Mouse (Mus musculus): Measurements from ENCODE around the gene Chst13.

Gene Chst13

DNA sequence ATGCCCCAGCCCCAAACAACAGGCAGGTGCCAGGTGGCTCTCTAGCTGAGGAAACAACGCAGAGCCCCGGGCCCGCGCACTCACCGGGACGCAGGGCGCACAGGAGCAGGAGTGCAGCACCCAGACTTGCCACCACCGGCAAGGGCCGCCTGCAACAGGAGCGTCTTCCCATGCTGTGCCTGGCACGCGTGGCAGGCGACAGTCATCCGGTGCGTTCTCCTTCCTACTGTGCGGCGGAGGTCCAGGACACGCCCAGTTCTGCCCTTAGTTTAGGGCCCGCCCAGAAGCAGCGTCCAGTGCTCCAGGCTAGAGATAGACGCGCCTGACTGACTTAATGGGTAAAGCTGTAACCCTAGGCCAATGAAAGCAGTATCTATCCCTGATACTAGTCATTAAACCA lies at the start of gene Chst13:
Gene Chst13, minus strand, starts transcription at position 195 of the 400 bp plus-strand sequence.
- peak; percentile 46 for DNase-seq (ENCODE audit: low spot score)

DNA sequence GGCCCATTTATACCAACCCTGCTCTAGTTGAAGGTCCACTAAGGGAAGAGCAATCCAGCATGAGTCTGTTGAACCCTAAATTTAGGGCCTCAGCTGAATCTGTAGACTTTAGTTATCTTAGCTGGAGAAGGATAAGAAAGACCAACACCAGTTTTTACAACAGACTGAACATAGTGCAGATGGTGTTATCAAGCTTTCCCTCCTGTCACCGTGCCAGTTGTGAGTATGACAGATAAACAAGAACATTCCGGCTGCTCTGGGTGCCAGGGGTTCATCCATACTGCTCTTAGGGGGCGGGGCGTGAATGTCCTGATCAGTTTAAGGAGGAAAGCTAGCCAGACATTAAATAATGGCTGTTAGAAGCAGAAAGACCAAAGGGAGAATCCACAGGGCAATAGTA lies 49.7 kb upstream of the Chst13 start:
- DNase-seq (ENCODE audit: low spot score), result no peak

DNA sequence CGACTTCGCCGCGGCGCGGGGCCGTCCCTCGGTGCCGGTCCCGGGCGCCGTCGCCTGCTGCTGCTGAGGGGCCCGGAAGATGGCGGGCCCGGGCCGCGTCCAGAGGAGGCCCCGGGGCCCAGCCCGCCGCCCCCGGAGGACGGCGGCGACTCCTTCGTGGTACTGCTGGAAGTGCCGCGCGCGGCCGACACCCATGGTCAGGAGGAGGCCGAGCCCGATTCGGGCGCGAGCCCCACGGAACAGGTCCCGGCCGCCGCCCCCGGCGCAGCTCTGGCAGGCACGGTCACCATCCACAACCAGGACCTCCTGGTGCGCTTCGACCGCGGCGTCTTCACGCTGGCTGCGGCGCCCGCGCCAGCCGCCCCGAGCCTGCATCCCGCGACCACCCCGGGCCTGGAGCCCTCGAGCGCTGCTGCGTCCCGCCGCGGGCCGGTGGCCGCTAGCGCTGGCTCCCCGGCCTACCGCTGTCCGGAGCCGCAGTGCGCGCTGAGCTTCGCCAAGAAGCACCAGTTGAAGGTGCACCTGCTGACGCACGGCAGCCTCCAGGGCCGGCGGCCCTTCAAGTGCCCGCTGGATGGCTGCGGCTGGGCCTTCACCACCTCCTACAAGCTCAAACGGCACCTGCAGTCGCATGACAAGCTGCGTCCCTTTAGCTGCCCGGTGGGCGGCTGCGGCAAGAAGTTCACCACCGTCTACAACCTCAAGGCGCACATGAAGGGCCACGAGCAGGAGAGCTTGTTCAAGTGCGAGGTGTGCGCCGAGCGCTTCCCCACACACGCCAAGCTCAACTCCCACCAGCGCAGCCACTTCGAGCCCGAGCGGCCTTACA lies 45.0 kb upstream of the Chst13 start:
- peak; percentile 38 for DNase-seq (ENCODE audit: low spot score)

DNA sequence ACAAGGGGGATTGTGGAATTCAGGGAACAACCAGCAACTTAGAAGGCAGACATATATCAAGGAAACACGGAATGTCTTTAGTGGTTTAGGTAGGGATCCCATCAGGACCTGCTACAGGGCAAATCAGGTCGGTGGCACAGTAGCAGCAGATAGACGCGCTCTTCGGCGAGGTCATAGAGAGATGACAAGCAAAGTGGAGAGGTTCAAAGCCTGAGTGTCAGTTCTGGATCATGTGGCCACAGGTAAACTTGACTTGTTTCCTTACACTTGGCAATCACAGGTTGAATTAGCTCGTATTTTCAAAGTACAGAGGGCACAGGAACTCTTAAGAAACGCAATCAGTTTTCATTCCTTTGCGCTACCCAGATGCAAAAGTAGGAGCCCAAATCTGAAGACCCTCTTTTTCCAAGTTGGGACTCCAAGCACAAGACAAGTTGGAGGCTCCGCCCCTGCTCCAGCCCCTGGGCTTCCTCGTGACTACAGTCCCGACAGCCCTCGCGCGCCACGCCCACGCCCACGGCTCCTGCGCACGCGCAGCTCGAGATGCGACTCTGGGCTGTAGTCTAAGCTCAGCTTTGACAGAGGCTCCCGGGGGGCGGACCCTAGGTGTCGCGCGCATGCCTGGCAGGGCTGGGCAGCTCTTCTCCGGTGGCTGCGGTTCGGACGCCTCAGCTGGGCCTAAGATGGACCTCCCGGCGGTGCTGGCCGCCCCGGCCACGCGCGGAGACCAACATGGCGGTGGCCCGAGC lies 44.2 kb upstream of the Chst13 start, which contains the start of gene Zxdc:
Gene Zxdc, plus strand, starts transcription at position 517 of the 749 bp plus-strand sequence.
- peak; percentile 99 for DNase-seq (ENCODE audit: low spot score)

DNA sequence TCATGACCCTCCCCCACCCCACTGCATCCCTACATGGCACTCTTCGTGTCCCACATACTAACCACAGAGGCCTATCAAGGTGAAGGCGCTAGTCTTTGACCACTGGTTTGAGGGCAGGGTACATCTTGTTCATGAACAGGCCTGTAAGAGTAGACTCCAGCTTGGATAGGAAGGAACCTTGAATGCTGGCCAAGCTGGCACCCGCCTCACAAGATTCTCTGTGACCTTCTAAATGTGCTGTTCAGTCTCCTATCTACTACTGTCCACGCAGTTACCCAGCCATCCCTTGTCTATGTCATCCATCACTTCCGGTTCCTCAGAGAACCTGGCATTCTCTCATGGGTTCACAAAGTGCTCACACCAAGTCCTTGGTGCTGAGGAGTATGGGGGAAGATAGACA lies 38.3 kb upstream of the Chst13 start:
- DNase-seq (ENCODE audit: low spot score), result no peak

DNA sequence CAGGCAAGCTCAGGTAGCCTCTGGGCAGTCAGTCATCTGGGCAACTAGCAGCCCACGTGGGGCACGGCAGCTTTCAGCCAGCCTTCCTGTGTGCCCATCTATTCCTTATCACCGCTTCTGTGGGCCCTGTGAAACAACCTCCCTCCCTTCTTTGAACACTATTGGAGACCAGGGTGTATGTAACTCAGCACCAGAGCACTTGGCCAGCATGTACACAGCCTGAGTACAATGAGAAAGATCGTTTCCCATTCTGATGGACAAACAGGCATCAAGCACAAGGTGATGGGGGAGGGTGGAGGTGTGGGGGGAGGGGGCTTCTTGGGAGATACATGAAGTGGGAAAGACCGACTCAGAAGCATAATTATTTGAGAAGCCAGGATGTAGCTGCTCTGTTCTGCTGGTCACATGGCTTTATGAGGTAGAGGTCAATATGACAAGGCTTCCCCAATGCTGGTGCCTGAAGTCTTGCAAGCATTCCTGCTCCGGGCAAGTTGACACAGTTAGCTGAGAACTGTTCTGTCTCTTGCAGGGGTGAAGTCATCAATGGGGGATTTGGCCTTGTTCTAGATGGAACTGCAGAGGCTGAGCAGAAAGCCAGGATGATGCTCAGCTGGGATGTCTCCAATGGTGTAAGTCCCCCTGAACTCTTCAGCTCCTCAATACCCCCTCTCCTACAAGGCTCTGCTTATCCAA lies 36.1 kb upstream of the Chst13 start:
- no peak for DNase-seq (ENCODE audit: low spot score)

DNA sequence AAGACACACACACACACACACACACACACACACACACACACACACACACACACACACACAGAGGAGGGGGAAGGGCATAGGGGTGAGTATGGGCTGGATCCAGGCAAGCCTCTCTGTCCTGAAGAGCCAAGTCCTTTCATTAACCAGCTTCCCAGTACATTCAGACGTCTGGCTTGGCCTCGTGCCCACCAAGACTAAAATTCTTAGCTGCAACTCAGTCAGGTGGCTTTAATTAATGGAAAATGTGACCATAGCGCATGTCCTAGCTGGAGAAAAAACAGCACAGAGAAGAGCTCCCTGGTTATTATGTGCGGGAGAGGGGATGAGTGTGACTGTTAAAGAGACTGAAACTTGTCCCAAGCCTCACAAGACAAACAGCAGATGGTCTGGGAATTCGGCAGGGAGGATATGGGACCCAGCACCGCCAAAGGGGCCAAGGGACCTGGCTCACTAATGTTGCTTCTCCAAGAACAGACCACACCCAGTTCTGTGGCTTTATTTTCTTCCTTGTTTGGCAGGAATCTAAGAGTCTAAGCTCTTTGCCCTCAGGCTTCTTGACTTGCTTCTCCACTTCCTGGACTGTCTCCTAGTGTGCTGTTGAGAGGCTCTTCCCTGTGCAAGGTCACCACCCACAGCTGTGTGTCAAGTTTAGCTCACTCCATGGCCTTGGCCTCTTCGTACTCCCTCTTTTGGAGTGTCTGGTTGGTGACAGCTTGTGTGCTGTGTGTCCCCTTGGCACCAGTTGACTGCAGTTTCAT lies 35.2 kb upstream of the Chst13 start:
- peak; percentile 9 for DNase-seq (ENCODE audit: low spot score)

DNA sequence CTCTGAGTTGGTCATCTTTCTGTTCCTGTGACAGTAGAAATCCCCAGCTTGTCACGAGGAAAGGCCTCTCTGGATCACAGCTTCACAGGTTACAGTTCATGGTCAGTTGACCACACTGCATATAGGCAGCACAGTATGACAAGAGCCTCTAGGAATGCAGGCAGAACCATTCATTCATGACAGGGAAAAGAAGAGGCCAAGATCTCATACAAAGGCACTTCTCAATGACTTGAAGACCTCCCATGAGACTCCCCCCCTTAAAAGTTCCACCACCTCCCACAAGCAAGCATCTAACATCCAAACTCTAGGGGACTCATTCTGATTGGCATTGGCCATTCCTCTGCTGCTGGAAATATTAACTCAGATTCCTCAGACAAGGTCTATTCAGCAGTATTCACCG lies 34.5 kb upstream of the Chst13 start:
- no peak for DNase-seq (ENCODE audit: low spot score)

DNA sequence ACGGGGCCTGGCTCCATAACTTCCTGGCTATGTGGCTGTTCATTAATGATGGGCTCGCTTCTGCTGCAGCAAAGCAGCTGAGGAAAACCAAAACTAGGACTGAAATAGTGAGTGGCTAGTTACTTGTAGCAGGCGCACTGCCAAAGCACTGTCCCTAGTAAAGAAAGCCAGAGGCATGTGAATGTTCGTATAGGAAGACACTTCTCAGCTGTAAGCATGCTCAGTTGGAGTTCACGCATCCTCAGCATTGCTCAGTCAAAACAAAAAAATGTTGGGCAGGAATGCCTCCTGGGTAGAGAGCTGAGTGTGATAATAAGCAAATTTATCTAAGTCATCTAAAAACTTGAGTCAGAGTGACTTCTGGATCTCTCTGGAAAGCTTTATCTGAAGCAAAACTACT lies 33.2 kb upstream of the Chst13 start:
- DNase-seq (ENCODE audit: low spot score), result no peak

DNA sequence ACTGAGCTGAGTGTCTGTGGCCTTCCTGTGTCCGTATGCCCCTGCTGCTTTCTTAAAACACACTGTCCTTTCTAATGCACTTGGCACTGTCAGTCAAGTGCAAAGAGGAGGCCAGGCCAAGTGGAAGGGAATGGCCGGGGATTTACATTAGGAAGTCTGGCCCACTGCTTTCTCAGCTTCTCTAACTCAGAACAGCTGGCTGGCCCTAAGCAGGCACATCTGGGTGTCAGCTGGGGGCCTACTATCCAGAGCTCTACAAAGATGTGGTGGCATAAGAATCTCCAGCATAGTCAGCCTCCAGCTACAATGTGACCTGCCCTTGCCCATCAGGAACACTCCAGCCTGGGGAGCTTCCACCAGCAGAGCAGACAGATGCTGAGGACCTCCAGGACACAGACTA lies 25.0 kb upstream of the Chst13 start:
- no peak for DNase-seq (ENCODE audit: low spot score)

DNA sequence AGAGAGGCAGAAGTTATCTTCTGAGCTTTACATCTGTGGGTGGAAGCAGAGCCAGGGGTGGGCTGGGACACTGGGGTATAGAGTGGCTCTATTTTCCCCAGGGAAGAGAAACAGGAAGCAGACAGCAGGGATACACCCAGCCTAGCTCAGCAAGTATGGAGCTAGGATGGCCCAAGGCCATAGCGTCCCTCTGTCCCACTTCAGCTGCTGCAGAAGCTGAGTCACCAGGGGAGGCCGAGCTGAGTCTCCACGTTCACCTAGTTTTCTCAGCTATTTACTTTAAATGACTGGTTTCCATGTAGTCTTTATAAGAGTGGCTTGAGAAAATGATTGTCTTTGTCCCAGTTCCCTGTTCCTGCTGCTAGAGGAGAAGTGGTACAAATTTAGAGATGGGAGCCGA lies 23.5 kb upstream of the Chst13 start:
- no peak for DNase-seq (ENCODE audit: low spot score)

DNA sequence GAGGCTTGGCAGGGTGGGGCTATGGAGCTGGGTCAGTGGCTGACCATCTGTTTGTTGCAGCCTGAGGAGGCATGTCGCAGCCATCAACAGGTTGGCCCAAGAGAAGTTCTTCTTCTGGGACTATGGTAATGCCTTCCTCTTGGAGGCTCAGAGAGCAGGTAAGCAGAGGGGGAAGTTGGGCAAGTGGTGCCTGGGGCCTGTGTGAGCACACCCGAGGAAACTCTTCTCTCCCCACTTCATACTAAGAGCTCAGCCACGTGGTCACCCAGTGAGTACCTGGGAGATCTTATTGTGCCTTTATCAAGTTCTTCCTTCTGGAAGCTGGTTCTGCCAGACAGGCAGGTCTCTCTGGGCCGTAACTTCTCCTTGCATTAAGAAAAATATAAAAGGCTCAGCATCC lies 22.2 kb upstream of the Chst13 start:
- DNase-seq (ENCODE audit: low spot score), result no peak

DNA sequence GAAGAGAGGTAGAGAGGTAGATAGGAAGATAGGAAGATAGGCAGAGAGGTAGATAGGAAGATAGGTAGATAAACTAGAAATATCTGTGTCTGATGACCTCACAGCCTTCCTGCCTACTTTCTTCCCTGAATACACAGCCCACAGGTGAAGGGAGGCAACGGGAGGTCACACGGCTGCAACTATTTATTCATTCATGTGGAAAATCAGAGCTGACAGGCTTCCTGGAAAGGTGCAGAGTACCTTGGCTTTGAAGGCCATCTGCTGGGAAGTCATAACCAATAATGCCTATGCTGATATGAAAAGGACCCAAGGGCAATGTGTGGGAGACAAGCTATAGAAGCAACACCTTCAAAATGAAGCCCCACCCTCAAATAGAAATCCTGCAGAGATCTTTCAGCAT lies 17.4 kb upstream of the Chst13 start:
- DNase-seq (ENCODE audit: low spot score), result no peak

DNA sequence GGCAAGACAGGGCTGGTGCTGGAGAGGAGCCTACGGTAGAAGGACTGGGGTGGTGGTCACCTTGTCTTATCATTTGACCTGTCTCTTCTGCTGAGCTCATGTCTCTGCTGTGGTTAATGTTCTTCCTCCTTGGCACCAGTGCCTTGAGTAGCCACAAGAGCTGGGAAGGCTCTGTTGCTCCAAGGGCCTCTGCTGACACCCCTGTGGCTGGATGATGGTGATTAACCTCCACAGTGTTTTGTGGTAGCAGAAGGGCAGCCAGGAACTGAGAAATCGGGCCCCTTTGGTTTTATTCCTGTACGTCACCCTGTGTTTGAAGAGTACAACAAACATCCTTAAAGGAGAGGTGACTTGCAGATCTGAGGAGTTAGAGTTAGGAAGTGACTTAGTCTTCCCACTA lies 9.3 kb upstream of the Chst13 start:
- DNase-seq (ENCODE audit: low spot score), result no peak

DNA sequence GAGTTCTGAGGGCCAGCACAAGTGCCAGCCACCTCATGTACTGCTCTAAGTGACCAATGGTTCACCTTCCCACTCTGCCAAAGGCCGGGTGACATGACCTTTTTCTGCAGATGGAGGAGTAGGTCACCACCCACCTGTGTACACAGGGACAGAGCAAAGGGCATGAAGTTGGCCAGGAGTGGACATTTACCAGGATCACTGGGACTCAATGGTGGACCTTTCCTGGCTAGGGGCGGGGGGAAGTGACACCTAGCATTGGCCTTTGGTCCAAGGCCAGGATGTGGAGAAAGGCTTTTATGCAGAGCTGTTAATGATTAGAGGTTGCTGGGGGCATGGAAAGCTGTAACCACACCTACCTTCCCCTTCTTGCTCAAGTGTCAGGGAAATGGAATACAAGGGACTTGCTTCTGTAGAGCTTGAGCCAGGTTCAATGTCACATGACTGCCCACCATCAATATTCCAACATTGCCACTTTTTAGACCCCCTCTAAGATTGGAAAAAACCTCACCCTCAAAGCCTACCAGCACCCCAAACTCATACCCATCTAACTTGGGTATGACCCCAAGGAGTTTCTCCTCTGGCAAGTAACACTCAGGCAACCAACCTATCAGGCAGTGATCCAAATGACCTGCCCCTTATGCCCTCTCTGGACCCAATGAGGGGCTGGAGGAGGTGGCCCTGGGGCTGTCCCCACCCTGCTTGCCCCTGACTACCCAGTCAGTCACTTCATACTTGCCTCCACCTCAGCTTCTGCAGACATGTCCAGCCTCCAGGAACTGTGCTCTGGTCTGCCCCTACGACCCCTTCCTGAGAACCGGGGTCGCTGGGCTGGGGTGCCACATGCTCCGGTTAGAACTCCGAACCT lies 7.8 kb upstream of the Chst13 start, which contains the start of gene Uroc1:
Gene Uroc1, plus strand, starts transcription at position 724 of the 865 bp plus-strand sequence.
- no peak for DNase-seq (ENCODE audit: low spot score)

DNA sequence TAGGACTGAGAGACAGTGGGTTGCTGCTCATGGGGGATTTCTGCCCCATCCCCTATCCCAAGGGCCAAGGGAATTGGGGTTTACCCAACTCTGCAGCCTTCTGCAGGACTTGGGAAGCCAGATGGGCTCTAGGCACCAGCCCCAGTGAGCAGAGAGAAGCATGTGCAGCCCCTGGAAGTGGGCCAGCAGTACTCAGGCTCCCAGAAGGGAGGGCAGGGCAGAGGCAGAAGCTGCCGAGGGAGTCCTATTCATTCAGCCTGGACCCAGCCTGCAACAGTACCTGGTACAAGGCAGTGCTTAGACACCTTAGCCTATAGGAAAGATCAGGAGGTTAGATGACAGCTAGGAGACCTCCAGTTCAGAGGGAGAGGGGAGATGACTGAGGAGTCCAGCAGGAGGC lies 5.0 kb upstream of the Chst13 start:
- no peak for DNase-seq (ENCODE audit: low spot score)

DNA sequence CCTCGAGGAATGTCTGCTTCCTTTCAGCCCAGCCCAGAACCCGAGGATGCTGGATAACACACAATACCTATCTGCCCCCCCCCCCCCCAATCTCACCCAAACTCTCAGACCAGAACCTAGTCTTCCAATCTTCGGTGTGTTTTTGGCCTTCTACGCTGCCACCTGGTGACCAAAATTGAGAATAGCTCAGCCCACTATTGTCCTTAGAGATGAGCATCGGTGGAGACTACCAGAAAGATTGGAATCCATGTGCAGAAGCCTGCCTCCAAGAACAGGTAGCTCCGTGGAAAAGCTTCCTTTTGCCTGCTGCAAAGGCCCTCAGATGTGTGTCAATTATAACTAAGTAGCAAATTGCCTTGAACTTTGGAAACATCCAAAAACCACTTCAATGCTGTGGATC lies 2.7 kb upstream of the Chst13 start:
- DNase-seq (ENCODE audit: low spot score), result peak; percentile 40

DNA sequence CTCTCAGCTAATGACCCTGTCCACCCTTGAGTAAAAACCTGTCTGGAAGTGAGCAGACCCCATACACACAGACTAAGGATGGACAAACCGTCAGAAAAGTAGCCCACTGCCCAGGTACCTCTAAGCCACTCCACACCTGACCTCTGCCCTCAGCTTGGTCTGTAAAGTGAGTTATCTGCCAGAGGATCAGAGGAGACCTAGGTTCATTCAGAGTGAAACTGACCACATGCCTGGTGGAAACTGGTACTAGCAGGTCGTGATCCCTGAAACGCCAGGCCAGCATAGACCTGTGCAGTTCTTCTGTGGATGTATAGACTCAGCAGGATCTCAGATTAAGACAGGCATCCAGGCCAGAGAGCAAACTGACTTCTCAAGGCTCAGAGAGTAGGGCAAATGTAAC lies 522 bp downstream of the Chst13 start:
- no peak for DNase-seq (ENCODE audit: low spot score)

DNA sequence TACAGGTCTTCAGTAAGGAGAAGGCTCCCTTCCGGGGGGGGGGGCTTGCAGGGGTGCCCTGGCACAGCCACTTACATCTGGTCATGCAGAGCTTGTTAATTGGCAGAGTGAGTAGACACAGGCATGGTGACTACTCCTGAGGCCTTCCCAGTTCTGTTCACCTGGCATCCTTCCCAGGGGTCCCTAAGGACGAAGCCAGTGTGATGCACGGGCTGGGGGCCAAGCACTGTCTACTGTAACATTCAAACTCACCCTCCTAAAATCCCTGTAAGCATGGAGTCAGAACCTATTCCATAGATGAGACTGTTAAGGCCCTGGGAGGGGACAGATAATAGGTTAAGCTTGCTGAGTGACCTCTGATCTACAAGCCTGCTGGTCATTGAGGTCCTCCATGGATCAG lies 959 bp downstream of the Chst13 start:
- no peak for DNase-seq (ENCODE audit: low spot score)

DNA sequence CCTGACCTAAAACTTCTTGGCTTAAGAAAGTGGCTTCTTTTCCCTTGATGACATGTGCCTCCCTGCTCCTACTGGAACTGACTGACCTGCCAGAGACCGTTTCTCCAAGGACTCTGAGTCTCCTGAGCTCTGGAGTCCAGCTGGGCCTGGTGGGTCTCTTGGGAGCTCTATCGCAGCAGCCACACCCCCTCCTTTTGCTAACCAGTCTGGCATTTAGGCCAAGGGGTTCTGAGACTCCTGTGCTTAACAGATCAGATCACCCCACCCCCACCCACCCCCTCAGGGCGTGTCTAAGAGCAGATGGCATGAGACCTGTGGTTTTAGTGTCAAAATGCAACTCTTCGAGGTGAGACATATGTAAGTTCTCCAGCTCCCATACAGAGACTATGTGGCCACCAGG lies 3.2 kb downstream of the Chst13 start:
- no peak for DNase-seq (ENCODE audit: low spot score)

DNA sequence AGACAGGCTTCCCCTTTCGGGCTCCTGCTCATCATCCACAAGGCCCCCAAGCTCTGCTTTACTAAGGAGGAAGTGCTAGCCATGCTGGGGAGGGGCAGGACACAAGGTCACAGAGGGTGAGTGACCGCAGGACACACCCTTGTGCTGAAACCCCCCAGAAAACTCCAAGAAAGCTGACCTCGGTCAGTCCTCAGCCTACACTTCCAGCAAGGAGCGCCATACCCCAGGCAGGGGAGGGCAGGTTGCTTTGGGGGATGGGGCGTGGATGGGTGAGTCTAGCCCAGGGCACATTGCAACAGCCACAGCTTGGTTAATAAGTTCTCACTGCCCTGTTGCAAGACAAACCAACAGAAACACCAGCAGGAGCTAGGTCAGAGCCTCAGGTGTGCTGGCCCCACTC lies 4.6 kb downstream of the Chst13 start:
- DNase-seq (ENCODE audit: low spot score), result no peak

All from embryo, embryonic 10 days (tissue).